Mouse (Mus musculus): Measurements from ENCODE around the gene Elfn1.

Elfn1 gene

DNA sequence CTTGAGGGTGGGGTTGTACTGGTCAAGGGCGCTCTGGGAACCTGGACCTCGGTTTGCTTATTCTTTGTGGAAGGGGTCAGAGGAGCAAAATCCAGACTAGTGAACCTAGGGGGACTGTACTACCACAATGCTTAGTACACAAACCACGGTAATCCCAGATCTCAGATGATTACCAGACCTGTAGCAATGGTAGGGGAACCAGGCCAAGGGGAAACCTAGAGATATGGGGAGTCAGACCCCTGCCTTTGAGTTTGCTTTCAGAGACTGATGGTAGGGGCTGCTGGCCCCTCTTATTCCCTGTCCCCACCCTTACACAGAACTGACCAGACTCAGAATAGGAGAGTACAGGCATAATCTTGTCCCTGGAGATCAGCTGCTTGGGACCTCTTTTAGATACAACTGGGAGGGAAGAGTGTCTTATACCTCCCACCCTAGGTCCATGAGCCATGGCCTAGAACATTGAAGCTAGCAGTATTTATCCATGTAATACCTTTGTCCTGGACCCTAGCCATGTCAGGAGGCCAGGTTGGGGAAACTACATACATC lies 3.1 kb downstream of the Elfn1 start:
- DNase-seq (ENCODE audit: low read depth in 1 of 2, low spot score in 2 of 2): no peak

DNA sequence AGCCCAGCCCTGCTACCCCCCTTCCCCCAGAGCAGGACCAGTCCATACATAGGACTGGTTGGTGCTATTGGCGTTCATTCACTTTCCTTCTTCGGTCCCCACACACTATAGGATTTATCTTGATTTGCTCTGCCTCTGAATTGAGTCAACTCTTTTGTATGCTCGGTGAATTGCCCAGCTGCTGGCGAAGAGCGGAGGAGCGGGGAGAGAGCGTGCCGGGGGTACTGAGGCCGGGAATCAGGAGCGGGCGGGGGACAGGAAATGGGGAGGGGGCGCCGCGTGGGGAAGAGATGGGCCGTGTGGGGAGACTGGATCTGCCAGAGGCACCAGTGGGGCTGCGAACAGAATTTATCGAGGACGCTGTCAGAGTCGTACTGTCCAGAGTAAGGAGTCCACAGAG lies 3.8 kb downstream of the Elfn1 start:
- no peak for DNase-seq (ENCODE audit: low read depth in 1 of 2, low spot score in 2 of 2)

DNA sequence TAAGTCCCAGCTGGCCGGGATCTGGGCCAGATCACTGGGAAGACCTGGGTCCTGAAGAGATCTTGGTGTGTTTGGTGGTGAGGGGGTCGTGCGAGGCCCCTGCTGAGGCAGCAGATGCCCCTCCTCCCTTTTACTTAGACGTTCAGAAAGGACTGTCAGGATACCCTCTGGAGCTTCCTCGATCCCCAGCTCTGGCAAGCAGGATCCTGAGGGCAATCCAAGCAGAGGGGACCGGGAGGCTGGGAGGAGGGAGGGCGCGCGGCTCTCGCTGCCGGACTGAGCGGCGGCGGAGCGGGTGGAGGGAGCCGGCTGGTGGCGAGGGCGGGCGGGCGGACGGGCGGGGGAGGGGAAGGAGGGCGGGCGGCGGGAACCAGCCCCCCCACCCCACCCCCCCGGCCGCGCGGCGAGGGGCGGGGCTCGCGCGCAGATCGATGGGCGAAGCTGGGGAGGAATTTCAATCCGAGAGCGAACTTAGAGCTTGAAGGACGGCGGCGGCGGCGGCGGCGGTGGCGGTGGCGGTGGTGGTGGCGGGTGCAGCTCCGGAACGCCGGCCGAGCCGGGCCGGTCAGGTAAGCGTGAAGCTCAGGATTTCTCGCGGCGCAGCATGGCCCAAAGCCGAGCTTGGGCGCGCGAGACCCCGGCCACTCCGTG lies 4.5 kb downstream of the Elfn1 start:
- no peak for DNase-seq (ENCODE audit: low read depth in 1 of 2, low spot score in 2 of 2)

DNA sequence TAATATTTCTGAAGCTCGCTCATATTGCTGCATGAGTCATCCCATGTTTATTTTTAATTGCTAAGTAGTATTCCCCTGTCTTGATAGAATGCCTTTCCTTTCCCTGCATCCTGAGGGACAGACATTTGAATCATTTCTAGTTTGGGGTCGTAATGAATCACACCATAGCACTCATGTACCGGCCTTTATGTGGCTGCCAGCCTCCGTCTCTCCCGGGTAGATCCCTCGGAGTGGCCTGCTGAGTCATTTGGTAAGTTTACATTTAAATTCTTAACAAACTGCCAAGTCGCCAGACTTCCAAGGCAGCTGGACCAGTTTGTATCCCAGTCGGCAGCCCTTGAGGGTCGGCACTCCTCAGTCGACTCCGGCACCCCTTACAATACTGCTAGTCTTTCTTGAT lies 13.9 kb downstream of the Elfn1 start:
- DNase-seq (ENCODE audit: low read depth in 1 of 2, low spot score in 2 of 2): no peak

DNA sequence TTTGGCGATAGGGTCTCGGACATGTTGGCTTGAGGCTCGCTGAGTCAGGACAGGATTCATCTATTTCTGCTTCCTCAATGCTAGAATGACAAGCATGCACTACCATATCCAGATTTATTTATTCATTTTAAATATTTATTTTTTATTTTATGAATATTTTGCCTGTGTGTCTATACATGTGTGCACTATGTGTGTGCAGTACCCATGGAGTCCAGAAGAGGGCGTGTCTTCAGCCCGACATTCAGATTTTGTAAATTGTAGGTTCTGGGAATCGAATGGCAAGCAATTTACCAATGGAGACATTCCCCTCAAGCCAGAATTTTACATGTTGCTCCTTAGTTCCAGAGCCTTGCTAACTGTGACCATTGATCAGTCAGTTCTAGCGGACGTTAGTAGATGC lies 16.1 kb downstream of the Elfn1 start:
- no peak for DNase-seq (ENCODE audit: low read depth in 1 of 2, low spot score in 2 of 2)

DNA sequence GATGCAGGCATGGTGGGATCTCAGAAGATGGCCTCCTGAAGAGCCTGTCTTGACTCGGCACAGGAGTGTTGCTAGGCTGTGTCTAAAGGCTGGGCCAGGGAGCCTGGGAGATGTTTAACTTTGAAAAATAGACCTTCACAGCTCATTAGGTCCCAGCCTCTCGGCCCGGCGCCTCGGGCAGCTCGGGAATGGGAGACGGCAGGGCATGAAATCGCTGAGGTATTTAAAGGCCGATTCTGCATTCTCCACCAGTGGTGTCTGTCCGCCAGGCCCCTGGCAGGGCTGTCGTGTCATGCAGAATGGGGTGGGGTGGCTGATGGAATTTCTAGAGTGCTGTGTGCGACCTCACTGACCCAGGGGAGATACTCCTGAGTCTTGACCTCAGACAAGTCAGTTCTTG lies 22.4 kb downstream of the Elfn1 start:
- DNase-seq (ENCODE audit: low read depth in 1 of 2, low spot score in 2 of 2): no peak

DNA sequence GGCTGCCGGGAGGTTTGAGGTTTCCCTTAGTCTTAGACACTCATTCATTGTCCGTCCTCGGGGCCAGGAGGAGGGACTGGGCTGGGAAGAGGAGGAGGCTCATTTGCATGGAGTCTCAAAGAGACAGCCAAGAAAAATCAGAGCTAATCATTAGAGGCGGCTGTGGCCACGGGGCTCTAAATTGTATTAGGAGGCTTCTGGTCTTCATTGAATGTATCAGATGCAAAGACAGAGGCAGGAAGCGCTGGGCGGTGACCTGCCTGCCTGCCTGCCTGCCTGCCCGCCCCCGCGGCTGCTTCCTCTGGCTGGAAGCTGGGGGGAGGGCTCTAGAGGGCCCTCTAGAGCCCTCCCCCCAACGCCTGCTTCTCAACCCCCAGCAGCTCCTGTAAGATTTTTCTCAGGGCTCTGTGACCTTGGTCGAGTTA lies 23.2 kb downstream of the Elfn1 start:
- DNase-seq (ENCODE audit: low read depth in 1 of 2, low spot score in 2 of 2): no peak

DNA sequence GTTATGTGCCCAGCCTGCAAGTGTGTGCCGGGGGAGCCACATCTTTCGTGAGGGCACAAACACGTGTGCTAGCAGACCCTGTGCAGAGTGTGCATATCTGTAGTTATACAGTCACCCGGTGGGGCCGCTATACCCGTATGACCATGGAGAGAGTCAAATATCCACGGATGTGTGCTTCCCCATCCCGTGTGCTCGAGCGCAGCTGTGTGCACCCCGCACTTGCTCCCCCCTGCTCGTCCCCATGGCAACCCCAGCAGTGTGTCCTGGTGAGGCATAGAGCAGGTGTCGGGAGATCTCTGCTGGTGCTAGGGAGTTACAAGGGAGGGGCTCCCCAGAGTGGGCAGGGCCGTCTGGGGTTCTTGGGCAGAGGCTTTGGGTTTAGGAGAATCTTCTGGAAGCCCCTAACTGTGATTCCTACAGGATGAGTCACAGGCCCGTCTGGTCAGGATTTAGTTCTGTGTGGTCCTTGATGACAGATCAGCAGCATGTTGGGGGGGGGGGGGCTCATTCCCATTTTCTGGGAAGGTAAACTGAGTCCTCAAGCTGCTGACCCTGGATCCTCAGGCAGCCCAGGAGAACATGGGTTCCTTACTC lies 24.3 kb downstream of the Elfn1 start:
- DNase-seq (ENCODE audit: low read depth in 1 of 2, low spot score in 2 of 2): no peak

DNA sequence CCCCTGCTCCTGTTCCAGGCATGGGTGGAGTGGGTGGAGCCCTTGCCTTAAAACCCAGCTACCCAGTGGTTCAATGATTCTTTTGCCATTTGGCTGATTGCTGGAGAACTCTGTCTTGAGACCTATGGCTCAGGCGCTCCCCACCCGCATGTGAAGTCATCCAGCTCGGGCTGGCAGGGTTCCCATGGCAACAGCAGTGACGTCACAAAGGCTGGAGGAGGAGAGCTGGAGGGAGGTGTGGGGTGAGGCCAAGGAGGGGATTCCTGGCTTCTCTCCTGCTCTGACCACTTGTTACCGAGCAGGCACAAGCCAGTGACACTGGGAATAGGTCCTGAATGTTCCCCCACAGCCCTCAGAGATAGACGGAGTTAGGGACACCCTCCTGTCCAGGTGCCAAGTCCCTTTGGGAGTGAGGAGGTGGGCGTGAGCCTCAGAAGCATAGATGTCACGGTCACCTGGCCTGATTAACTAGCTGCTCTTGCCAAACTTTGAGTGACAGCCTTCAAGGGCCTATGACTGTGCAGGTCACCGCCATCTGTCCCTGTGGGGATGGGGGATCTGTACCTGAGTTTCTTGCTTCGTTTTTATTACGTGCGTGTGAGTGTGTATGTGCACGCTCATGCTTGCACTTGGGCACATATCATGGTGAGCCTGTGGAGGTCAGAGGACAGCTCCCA lies 25.0 kb downstream of the Elfn1 start:
- no peak for DNase-seq (ENCODE audit: low read depth in 1 of 2, low spot score in 2 of 2)

DNA sequence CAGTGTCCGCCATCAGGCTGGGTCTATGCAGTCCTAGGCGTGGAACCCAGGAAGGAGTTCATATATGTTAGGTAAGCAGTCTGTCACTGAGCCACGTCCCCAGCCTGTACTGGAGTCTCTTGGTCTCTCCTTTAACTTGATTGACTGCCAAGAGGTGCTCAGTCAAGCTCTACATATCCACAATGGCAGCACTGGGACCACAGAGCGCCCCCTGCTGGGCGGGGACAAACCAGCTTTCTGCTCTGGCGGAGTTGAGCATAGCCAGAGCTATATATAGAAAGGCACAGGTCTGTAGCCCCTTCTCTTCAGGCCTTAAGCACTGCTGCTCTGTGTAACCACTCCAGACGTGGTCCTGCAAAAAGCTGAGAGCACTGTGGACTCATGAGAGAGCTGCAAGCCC lies 25.7 kb downstream of the Elfn1 start:
- no peak for DNase-seq (ENCODE audit: low read depth in 1 of 2, low spot score in 2 of 2)

DNA sequence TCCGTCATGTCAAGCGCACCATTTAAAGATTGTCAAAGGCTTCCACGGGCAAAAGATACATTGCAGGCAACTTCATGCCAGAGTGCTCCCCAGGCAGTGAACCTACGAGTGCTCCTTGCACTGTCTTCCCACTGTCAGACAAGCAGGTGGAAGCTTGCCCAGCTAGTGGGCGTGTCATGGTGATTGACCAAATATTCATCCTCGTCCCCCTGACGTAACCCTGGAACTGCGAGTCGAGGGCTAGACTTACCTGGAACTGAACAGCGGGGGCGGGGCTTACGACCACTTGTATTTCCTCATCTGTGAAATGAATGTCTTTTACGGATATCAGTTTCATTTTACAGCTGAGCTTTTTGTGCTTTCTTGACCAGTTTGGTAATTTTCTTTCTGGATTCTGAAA lies 28.7 kb downstream of the Elfn1 start:
- DNase-seq (ENCODE audit: low read depth in 1 of 2, low spot score in 2 of 2): no peak

DNA sequence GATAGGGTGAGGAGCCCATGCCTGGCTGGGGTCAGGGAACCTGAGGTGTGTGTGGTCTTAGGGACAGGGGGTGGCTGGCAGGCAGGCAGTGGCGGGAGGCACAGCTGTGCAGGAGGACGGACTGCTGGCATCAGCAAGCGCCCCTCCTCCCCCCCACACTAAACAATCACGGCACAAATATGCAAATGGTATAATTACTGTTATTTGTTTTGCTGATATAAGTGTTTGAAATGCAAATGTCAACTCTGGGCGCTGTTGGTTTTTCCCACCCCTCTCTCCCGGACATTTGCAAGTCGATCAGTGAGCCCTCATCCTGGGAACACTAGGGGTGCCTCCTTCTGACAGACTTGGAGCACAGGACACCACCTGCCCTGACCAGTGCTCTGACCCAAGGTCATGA lies 37.0 kb downstream of the Elfn1 start:
- no peak for DNase-seq (ENCODE audit: low read depth in 1 of 2, low spot score in 2 of 2)

DNA sequence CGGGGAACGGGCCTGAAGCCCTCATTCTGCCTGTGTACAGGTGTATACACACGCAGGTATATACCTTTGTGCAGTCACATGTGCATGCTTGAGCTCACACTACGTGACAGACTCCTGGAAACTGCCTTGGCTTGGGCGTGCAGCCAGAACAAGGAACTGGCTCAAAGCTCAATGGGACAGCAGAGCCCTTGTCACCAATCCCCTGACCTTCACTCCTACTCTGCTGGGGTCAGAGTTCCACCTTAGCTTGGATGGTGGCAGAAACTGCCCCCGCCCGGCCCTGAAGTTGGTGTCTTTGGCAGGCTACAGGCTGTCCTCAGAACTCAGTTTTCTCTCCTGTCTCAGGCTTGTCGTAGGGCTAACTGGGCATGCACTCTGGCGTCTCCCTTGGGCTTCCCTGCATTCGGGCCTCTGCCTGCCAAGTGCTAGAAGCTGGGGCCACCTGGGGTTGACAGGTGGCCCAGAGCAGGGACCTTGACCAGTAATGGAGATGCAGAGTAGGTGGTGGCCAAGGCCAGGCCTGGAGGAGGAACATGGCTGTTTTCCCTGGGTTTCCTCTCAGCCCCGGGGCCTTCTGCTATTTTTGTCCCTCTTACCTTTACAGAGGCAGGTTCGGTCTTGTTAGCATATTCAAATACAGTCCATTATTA lies 38.1 kb downstream of the Elfn1 start:
- no peak for DNase-seq (ENCODE audit: low read depth in 1 of 2, low spot score in 2 of 2)

DNA sequence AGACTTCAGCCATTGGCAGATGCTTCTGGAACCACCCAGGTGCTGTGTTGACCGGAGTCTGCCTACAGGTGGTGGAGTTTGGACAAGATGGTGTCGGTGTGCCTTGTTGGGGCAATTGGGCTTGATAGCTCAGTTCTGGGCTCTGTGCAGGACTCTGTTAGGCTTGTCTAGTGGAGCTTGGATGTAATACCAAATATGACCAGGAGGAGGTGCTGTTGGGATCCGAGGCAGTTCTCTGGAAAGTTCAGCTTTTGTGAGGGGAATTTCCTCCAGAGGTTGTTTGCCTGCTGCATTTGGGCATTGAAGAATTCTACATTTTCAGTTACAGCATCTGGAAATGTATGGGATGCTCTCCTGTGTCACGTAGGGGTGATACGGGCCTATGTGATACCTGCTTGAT lies 39.7 kb downstream of the Elfn1 start:
- DNase-seq (ENCODE audit: low read depth in 1 of 2, low spot score in 2 of 2): no peak

DNA sequence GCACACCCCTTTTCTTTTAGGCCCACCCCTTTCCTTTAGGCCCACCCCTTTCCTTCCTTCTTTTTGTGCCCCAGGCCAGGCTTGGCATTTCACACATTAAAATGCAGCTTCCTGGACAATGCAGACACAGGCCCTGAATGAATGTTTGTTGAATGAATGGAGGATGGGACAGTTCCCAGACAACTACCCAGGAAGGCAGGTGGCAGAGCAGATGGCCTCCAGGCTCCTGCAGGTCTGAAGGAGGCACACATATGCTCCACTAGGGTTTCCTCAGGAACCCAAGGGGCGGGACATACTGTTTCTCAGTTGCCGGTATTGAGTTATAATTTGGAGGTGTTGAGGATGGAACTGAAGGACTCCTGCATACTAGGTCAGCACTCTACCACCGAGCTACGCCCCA lies 40.8 kb downstream of the Elfn1 start:
- no peak for DNase-seq (ENCODE audit: low read depth in 1 of 2, low spot score in 2 of 2)

DNA sequence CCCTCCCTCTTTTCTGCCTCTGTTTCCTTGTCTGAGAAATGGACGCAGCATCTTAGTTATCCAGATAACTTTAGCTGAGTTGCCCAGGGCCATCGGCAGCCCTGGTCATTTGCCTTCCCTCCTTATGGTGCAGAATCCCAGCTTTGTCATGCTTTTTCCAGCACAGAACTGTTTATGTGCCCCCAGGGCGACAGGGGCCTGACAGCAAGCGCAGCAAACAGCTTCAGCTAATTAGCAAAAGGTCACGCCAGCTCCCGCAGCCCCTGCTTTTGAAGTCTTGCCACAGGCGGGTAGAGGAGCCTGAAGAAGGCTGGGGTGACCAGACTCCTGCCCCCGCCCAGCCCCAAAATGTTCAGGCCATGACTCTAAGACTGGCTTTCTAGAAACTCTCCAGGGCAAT lies 41.6 kb downstream of the Elfn1 start:
- no peak for DNase-seq (ENCODE audit: low read depth in 1 of 2, low spot score in 2 of 2)

DNA sequence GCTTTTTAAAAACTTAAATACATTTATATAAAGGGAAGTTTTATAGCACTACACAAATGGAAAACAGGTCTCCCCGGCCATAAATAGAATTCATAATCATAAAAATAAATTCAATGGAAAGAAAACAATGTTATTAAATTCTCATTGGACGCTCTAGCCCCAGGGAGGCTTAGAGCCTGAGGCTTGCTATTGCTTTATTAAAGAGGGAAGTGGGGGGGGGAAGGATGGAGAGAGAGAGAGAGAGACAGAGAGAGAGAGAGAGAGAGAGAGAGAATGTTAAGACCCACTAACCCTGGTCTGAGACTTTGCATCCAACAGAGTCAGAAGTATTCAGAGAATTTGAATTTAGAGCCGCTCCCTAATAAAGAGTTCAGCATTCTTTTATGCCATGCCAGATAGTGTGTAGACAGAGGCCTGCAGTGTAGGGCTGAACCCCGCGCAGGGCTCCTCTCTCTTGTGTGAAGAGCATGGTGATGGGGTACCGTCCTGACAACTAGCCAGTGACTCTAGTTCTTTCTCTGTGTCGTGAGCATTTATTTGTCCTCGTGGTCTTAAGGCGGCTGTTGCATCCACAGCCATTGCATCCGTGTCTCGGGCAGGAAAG lies 42.3 kb downstream of the Elfn1 start:
- DNase-seq (ENCODE audit: low read depth in 1 of 2, low spot score in 2 of 2): no peak

DNA sequence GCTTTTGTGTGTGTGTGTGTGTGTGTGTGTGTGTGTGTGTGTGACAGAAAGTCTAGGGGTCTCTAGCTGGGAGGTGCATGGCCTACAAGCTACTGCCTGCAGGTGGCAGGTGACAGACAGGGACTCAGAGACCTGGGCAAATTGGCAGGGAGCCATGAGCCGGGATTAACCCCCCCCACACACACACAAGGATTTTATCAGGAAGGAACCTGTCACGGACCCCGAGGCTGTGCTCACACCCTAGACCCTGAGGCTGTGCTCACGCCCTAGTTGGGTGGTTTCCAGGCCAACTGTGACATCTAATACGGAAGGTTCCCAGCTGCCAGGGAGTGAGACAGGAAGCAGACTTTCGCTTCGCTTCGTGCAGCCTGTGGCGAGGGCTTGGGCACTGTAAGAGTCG lies 49.1 kb downstream of the Elfn1 start:
- no peak for DNase-seq (ENCODE audit: low read depth in 1 of 2, low spot score in 2 of 2)

DNA sequence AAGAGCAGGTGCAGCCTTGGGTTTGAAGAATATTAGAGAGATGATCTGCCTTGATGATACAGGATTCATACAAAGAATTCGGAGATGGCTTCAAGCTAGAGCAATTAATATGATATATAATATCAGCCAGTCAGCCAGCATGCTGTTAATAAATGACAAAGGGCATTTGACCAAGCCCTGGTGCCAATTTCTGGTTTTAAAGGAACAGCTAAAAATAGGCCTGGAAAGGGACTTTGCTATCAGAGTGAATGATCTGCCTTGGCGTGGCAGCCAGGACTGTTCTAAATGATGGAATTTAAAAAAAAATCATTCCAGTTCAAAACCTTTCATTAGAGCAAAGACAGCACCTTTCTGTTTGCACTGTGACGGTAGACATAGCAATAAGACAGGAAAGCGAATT lies 52.0 kb downstream of the Elfn1 start:
- no peak for DNase-seq (ENCODE audit: low read depth in 1 of 2, low spot score in 2 of 2)

DNA sequence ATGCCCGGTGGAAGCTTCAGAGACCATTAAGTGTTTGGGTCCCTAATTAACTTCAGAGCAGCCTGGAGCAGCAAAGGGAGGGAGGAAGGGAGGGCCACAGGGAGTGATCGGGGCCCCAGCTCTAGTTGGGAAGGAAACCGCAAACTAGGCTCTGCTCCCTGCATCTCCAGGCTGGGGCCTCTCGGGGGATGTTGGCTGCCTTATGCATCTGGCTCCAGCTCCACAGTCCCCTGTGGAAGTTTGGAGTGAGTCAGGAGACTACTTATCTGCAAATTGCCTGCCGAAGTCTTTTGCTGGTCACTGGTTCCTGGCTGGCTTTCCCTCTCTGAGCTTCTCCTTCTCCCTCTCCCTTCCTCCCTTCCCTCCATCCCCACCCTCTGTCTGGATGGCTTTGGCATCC lies 56.6 kb downstream of the Elfn1 start:
- DNase-seq (ENCODE audit: low read depth in 1 of 2, low spot score in 2 of 2): no peak

DNA sequence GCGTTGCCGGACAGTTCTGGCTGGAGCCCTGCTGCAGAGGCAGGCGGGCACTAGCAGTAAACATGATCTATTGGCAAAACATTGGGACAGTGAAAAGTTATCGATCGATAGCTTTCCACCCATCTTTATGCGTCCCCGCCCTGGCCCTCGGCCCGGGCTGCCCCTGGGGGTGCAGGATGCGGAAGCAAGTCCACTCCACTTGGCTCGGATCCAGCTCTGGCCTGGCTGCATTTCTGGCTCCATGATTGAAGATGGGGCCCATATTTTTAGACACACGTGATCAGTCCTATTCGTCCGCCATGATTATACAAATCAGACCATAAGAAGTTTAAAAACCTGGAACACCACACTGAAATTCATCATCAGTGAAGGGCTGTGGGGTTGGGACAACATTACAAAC lies 57.9 kb downstream of the Elfn1 start:
- DNase-seq (ENCODE audit: low read depth in 1 of 2, low spot score in 2 of 2): no peak

Measured in monocyte, adult 2 months (primary cell).